Mouse (Mus musculus): Measurements from ENCODE around the gene Sh3bgrl3.

The Sh3bgrl3 gene

DNA sequence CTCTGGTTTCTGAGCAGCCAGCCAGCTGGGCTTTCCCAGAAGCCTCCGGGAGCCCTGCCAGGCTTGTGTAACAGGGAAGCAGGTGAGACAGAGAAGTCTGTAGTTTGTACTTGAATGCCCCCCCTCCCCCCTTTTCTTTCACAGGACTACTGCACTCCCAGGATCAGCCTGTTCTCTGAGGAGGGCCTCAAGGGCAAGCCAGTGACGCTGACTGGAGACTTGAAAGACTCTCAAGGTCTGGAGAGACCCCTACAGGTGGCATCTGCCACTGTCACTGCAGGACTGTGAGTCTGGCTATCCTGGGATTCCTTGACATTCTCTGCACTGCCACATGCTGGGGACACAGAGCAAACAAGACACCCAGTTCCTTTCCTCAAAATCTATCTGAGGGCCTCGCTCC is 49.9 kb downstream of the Sh3bgrl3 start:
- DNase-seq (ENCODE audit: low read depth) = peak; percentile 43

Measured in c-Kit-positive CD71-positive TER-119-negative erythroid progenitor cells, embryonic 14.5 days (primary cell).